Mouse (Mus musculus): Measurements from ENCODE around the gene Abcc4.
A peak's percentile ranks its signal among the peaks of the same experiment; 100 is the strongest.
"Not testable (repeated sequence)": the region's sequence is repeated elsewhere in the genome, so short reads cannot be mapped to it uniquely, and the experiment has no call there.

The Abcc4 gene

GRCm38 (mm10) chr14:118572688-118573245 is 133.3 kb downstream of the Abcc4 start:
- no peak for DNase-seq

GRCm38 (mm10) chr14:118569586-118569985 is 136.4 kb downstream of the Abcc4 start:
- no peak for DNase-seq

GRCm38 (mm10) chr14:118568116-118568673 is 137.8 kb downstream of the Abcc4 start:
- no peak for DNase-seq

- DNase-seq = no peak
These were observed 139.2 kb downstream of the Abcc4 start for GRCm38 (mm10) chr14:118566809-118567208.

- no peak for DNase-seq
These were observed 139.8 kb downstream of the Abcc4 start for GRCm38 (mm10) chr14:118566214-118566688.

GRCm38 (mm10) chr14:118565696-118566095 is 140.3 kb downstream of the Abcc4 start:
- no peak for DNase-seq

GRCm38 (mm10) chr14:118563570-118563969 is 142.4 kb downstream of the Abcc4 start:
- no peak for DNase-seq

- DNase-seq = no peak
These were observed 153.0 kb downstream of the Abcc4 start for GRCm38 (mm10) chr14:118552901-118553475.

GRCm38 (mm10) chr14:118552390-118552789 is 153.6 kb downstream of the Abcc4 start:
- no peak for DNase-seq

- DNase-seq = peak; percentile 15
These were observed 154.2 kb downstream of the Abcc4 start for GRCm38 (mm10) chr14:118551725-118552285.

GRCm38 (mm10) chr14:118551061-118551724 is 154.8 kb downstream of the Abcc4 start:
- no peak for DNase-seq

GRCm38 (mm10) chr14:118544493-118544892 is 161.5 kb downstream of the Abcc4 start:
- DNase-seq = no peak

- no peak for DNase-seq
These were observed 163.1 kb downstream of the Abcc4 start for GRCm38 (mm10) chr14:118542947-118543346.

- DNase-seq = no peak
These were observed 174.5 kb downstream of the Abcc4 start for GRCm38 (mm10) chr14:118531539-118531938.

- DNase-seq = no peak
These were observed 191.6 kb downstream of the Abcc4 start for GRCm38 (mm10) chr14:118514280-118515031.

- DNase-seq = not testable (repeated sequence)
These were observed 194.3 kb downstream of the Abcc4 start for GRCm38 (mm10) chr14:118511715-118512114.

GRCm38 (mm10) chr14:118510793-118511192 is 195.2 kb downstream of the Abcc4 start:
- no peak for DNase-seq

- no peak for DNase-seq
These were observed 195.8 kb downstream of the Abcc4 start for GRCm38 (mm10) chr14:118510216-118510615.

GRCm38 (mm10) chr14:118507829-118508228 is 198.2 kb downstream of the Abcc4 start:
- no peak for DNase-seq

GRCm38 (mm10) chr14:118506591-118507146 is 199.3 kb downstream of the Abcc4 start:
- DNase-seq = no peak

- DNase-seq = no peak
These were observed 209.3 kb downstream of the Abcc4 start for GRCm38 (mm10) chr14:118496767-118497166.

- DNase-seq = no peak
These were observed 210.6 kb downstream of the Abcc4 start for GRCm38 (mm10) chr14:118495458-118495857.
